Mouse (Mus musculus): ENCODE measurements around the gene Hectd4.
"Not testable (repeated sequence)": the region's sequence is repeated elsewhere in the genome, so short reads cannot be mapped to it uniquely, and the experiment has no call there.

Gene Hectd4

DNA sequence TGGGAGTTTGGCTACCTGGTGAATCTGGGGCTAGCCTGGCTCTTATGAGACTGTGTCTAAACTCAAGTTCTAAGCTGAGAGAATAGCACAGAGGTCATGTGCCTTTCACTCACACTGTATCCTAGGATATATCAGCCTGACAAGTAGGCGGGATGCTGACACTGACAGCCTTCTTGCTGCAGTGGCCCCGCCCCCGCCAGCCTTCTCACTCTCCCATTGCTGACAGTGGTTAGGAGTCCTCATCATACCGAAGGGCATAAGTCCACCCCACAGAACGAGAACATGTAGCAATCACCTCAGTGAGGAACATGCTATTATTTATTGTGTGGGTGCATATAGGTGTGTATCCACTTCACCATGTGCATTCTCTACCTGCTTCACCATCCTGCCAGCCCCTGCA is 64.8 kb downstream of the Hectd4 start:
- no peak for DNase-seq (ENCODE audit: low spot score in 2 of 2)

DNA sequence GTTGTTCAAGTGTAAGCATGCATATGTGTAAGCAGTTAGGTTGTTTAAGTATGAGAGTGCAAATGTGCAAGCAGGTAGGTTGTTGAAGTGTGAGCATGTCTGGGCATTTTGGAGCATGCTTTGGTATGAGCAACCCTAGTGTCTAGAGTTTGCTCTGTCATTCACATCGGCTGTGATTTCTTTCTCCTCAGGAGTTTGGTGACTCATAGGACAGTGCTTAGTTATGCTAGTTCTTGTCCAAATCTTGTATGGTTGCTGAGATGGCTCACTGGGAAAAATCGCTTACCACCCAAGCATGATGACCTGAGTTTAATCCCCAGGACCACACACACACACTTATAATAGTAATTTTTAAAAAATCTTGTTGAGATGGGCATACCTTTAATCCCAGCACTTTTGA is 67.2 kb downstream of the Hectd4 start:
- no peak for DNase-seq (ENCODE audit: low spot score in 2 of 2)

DNA sequence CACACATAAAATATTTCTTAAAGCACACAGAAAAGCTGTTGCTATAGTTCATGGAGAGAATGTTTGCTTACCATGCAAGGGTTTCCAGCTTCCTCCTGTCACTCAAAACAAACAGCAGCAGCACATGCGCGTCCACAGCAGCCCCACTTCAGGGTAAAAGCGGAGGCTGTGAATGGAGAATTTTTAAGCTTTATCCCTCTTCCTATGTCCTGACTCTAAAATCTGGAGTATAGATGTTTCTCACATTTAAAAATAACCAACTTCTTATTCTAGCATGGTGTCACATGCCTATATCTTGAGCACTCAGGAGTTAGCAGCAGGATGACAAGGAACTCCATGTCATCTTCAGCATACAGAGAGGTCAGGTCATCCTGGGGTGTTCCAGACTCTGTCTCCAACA is 70.3 kb downstream of the Hectd4 start:
- DNase-seq (ENCODE audit: low spot score in 2 of 2): no peak

DNA sequence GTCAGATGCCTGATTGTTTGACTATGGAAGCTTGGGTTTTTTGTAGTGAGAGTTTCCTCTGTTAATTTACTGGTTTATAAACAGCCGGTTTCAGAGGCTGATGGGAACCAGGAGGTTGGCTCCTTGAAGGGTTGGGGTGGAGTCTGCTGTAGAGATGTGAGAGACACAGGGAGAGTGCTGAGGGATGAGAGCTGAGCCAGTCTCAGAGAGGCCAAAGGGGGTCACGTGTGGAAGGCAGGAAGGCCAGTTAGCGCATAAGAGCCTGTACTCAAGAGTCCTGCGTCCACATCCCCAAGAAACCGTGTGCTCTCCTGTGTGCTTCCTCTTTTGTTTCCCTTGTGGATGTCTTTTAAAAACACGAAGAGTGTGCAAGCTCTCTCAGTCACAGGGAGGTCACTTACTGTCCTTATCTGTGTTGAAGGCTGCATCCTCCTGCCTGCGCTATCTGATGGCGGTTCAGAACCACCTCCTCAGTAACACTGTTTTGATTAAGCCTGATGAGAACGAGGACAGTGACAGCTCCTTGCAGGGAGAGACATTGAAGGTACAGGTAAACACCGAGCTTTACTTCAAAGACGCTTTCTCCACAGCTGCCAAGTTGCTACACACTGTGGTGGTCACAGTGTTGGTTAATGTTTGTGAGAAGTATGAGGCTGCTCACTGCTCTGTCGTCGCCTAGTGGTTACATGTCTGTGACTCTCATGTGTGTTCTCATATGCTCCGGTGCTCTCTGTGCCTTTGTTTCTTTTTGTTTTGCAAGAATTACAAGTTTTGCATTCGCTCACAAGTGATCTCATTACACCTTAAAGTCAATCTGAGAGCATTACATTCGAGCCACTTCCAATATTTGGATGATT is 72.5 kb downstream of the Hectd4 start:
- DNase-seq (ENCODE audit: low spot score in 2 of 2): no peak

DNA sequence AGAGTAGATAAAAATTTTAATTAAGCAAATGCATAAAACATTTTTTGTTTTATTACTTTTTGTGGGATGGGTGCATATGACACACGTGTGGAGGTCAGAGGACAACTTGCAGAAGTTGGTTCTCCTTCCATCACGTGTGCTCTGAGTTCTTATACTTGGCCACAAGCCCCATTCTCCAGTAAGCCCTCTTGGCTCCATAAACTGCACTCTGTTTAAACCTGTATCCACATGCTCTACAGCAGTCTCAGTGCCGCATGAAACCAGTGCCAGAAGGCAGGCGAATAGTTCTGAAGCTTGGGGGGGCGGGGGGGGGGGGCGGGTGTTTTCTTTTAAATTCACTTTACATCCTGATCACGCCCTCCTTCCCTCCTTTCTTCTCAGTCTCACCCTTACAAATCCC is 85.0 kb downstream of the Hectd4 start:
- DNase-seq (ENCODE audit: low spot score in 2 of 2): no peak

DNA sequence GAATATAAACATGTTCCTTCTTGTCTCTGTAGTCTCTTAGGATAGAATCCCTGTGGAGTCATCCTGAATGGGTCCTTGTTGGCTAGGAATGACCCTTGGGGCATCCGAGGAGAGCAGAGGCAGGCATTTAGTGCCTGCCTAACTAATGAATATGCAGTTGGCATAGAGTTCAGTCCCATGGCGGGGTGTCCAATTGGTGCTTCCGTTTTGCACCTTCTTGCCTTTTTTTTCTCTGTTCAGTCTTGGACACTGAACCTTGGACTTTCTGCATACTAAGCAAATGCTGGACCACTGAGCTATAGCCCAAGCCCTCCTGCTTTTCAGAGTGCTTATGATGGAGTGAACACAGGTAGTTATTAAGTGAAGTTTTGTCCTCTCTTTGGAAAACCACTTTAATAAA is 87.6 kb downstream of the Hectd4 start:
- DNase-seq (ENCODE audit: low spot score in 2 of 2): no peak

GRCm38 (mm10) chr5:121311576-121311975 is 91.6 kb downstream of the Hectd4 start:
- DNase-seq (ENCODE audit: low spot score in 2 of 2): no peak

DNA sequence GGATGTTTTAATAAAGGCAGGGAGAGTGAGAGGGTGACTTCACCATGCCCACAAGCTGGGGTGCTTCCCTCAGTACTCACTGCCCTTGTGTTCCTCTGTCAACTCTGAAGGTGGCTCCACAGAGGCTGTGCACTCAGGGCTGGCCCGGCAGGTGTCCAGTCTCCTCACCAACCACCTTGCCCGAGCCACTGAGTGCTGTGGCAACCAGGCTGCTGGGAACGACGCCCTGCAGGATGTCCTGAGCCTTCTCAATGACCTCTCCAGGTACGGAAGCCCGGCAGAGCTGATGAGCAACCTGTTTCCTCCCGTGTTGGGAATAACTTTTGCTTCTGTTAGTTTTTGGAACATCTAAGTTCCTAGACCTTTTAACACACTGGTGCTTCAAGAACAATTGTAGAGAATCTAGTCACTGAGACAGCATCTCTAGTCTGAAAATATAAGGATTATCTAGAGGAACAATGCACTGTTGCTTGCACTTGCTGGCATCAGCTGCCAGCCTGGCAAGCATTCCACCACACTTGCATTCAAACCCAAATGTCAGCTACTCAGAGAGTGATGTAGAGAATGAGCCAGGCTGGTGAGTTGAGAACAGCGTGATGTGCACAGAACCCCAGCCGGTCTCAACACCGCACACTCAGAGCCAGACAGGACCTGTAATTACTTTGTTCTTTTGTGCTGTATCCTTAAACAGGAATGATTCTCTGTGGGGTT is 93.9 kb downstream of the Hectd4 start:
- no peak for DNase-seq (ENCODE audit: low spot score in 2 of 2)

GRCm38 (mm10) chr5:121326079-121326805 is 106.2 kb downstream of the Hectd4 start:
- DNase-seq (ENCODE audit: low spot score in 2 of 2): no peak

- no peak for DNase-seq (ENCODE audit: low spot score in 2 of 2)
Observed at GRCm38 (mm10) chr5:121329333-121330058, 109.5 kb downstream of the Hectd4 start.

- DNase-seq (ENCODE audit: low spot score in 2 of 2): not testable (repeated sequence)
Observed at GRCm38 (mm10) chr5:121330154-121330816, 110.3 kb downstream of the Hectd4 start.

DNA sequence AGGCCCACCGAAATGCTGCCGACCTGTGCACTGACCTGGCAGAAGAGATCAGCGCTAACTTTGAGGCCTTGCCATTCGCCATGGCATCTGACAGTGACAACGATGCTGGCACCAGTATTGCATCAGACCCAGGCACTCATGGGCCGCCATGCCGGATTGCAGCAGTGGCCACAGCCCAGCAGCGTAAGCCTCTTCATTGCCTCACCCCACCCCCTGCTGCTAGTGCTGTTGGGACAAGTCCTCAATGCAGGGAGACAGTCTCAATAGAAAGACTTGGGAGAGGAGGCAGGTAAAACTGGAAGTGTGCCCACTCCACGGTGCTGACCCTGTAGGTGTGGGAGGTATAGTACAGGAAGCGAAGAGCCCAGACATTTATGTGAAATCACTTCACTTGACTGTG is 111.7 kb downstream of the Hectd4 start:
- DNase-seq (ENCODE audit: low spot score in 2 of 2): no peak

DNA sequence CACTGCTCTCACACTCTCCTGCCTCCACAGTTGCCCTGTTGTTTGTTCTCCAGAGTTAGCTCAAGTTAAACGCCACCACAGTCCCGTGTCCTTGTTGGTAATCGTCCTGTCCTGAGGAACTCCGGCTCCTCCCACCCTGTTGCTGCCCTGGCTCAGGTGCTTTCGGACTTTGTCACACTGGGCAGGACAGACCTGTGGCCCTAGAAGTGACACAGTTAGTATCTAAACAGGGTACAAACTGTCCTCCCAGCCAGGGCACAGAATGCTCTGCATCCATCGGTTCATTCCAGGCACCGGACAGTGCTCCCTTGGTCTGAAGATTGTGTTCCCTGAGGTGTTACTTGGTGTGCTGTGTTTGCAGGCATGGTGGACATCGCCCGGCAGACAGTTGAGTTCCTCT is 114.0 kb downstream of the Hectd4 start:
- no peak for DNase-seq (ENCODE audit: low spot score in 2 of 2)

DNA sequence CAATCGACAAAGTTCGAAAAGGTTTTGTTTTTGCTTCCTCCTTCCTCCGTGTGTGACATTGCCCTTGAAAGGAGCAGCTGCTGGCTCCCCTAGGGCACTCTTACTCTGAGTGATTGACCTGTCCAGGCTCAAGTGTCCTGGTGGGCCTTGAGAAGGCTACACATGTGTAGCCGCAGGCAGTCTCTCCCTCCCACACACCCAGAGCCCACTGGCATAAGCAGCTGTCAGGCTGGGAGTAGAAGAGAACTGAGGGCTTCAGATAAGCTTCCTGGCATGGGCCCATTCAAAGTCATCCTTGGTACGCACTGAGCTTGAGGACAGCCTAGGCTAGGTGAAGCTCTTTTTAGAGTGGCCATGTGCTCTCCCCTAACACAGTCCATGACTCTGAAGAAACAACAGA is 114.4 kb downstream of the Hectd4 start:
- DNase-seq (ENCODE audit: low spot score in 2 of 2): no peak

DNA sequence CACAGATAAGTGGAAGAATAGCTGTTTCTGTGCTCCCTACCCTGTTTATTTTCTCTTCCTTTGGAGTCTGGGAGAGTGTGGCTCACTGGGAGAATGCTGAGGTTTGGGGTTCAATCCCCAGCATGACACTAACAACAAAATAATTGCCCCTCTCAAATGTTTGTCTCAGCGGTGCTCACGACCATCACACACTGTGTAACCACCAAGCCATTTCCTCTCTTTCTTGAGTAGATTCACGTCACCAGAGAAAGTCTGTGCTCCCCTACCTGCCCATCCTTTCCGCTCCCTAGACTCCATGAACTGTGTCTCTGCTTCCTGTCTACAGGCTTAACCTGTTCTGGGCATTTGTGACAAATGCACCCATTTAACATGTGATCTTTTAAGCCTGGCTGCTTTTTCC is 115.4 kb downstream of the Hectd4 start:
- no peak for DNase-seq (ENCODE audit: low spot score in 2 of 2)

- DNase-seq (ENCODE audit: low spot score in 2 of 2): no peak
Observed at GRCm38 (mm10) chr5:121336009-121336408, 116.0 kb downstream of the Hectd4 start.

DNA sequence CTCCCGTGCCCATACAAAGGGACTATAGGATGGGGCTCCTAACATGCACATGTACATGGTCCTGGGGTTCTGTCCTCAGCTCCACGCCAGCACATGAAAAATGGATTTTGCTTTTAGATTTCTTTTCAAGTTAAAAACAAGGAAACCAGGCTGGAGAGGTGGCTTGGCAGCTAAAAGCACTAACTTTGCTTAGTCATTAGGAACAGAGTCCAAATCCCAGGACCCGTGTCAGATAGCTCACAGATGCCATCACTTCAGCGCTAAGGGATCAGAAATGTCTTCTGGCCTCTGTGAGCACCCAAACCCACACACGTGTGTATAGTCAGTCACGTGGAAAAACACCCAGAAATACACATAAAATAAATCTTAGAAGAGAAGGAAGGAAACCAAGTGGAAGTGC is 116.8 kb downstream of the Hectd4 start:
- no peak for DNase-seq (ENCODE audit: low spot score in 2 of 2)

DNA sequence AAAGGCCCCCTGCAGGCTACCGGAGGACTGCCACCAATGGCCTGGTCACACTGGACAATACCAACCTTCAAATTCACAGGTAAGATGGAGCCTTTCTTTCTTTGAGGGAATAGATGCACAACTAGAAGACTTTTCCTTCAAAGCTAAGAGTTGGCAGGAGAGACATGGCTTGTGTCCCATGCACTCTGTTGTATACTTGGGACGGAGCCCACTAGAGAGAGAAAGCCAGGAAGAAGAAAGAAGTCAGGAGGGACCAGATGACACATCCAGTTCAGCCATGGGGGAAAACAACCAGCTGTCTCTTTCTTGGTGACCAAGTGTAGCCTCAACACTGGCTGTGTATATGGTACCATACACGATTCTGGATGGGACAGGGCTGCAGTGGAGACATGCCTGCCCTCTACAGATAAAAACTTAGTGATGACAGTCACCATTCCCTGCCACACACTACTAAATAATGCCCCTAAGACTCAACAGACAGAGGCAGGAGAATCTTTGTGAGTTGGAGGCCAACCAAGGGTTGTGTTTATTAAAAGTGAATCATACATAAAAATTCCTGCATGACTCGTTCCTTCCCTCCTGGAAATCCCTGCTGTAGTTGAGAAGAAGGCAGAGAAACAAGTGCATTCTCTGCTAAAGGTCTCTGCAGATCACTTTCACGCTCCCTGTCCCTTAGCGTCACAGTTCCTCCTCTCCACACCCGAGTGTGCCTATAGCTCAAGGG is 119.7 kb downstream of the Hectd4 start:
- no peak for DNase-seq (ENCODE audit: low spot score in 2 of 2)

DNA sequence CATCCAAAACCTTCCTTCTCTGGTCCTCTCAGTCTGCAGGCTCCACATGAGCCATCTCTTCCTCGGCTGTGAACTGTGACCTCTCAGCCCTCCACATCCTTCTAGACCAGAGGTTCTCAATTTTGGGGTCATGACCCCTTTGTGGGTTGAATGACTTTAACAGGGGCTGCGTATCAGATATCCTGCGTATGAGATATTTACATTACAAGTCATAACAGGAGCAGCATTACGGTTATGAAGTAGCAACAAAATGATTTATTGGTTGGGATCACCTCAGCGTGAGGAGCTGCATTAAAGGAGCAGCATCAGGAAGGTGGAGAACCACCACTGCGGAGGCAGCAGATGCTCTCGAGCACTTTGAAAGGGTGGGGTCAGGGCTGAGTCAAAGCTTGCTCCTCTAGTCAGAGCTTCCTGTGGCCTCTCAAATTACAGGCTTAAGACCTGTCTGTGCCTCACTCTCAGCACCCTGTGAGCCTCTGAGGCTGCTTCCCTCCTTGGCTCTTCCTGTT is 121.0 kb downstream of the Hectd4 start:
- DNase-seq (ENCODE audit: low spot score in 2 of 2): no peak

GRCm38 (mm10) chr5:121342490-121342889 is 122.5 kb downstream of the Hectd4 start:
- no peak for DNase-seq (ENCODE audit: low spot score in 2 of 2)
